Mouse (Mus musculus): ENCODE data around the gene Cep295.
"Not testable (repeated sequence)": the region's sequence is repeated elsewhere in the genome, so short reads cannot be mapped to it uniquely, and the experiment has no call there.

Cep295 gene

GRCm38 (mm10) chr9:15357484-15358275 is at the start of gene Cep295:
TSS of gene Cep295 (minus strand) at chr9:15357788.
- DNase-seq = peak; percentile 97

GRCm38 (mm10) chr9:15397591-15397990 is 40.0 kb upstream of the Cep295 start:
- no peak for DNase-seq

- no peak for DNase-seq
Observed at GRCm38 (mm10) chr9:15395353-15395942, 37.9 kb upstream of the Cep295 start.

GRCm38 (mm10) chr9:15387075-15387643 is 29.6 kb upstream of the Cep295 start:
- peak; percentile 47 for DNase-seq

GRCm38 (mm10) chr9:15384266-15384665 is 26.7 kb upstream of the Cep295 start:
- no peak for DNase-seq

GRCm38 (mm10) chr9:15366260-15366659 is 8.7 kb upstream of the Cep295 start:
- DNase-seq = no peak

GRCm38 (mm10) chr9:15365856-15366255 is 8.3 kb upstream of the Cep295 start:
- DNase-seq = peak; percentile 14

- DNase-seq = no peak
Observed at GRCm38 (mm10) chr9:15364843-15365242, 7.3 kb upstream of the Cep295 start.

- DNase-seq = no peak
Observed at GRCm38 (mm10) chr9:15356916-15357483, 588 bp downstream of the Cep295 start.

- no peak for DNase-seq
Observed at GRCm38 (mm10) chr9:15349925-15350324, 7.7 kb downstream of the Cep295 start.

GRCm38 (mm10) chr9:15337776-15338175 is 19.8 kb downstream of the Cep295 start:
- DNase-seq = peak; percentile 35

GRCm38 (mm10) chr9:15318170-15318742 is 39.3 kb downstream of the Cep295 start:
- no peak for DNase-seq

GRCm38 (mm10) chr9:15317223-15318169 is 40.1 kb downstream of the Cep295 start:
- no peak for DNase-seq

GRCm38 (mm10) chr9:15316296-15316695 is 41.3 kb downstream of the Cep295 start:
- not testable (repeated sequence) for DNase-seq

- DNase-seq = no peak
Observed at GRCm38 (mm10) chr9:15314619-15315018, 43.0 kb downstream of the Cep295 start.

GRCm38 (mm10) chr9:15313633-15314032 is 44.0 kb downstream of the Cep295 start:
- no peak for DNase-seq

GRCm38 (mm10) chr9:15312054-15312735 is 45.4 kb downstream of the Cep295 start:
- no peak for DNase-seq

- DNase-seq = no peak
Observed at GRCm38 (mm10) chr9:15310179-15310578, 47.4 kb downstream of the Cep295 start.

- DNase-seq = no peak
Observed at GRCm38 (mm10) chr9:15309425-15309824, 48.2 kb downstream of the Cep295 start.

- no peak for DNase-seq
Observed at GRCm38 (mm10) chr9:15308254-15308653, 49.3 kb downstream of the Cep295 start.

GRCm38 (mm10) chr9:15307257-15307656 is 50.3 kb downstream of the Cep295 start:
- DNase-seq = no peak

All from kidney, postnatal 14 days (tissue).